Mouse (Mus musculus) heart, postnatal 25 days (tissue): Measurements from ENCODE around the gene Fmnl2. TPM values are rescaled to one million over a fixed set of nuclear protein-coding genes. Genes with fewer than 3 reads are reported as not detected.

ENCODE experiments used
- DNase-seq: peaks from one replicate; pipeline ENCODE4 v3.0.0; 2022; ENCODE audit warnings: low spot score
- intact Hi-C: fragments of 180-260 bp; cut with DNase I; formaldehyde crosslinking; loops from one replicate; pipeline ENCODE4 v1.15.1; 2025
- total RNA-seq, 2 experiments: library from RNA; stranded (reverse); gene quantifications; 2 replicates each; pipeline ENCODE4 v1.2.3; 2021

Fmnl2 gene
- 1 to 10 TPM; 5.7 to 7.2 TPM for total RNA-seq

DNA sequence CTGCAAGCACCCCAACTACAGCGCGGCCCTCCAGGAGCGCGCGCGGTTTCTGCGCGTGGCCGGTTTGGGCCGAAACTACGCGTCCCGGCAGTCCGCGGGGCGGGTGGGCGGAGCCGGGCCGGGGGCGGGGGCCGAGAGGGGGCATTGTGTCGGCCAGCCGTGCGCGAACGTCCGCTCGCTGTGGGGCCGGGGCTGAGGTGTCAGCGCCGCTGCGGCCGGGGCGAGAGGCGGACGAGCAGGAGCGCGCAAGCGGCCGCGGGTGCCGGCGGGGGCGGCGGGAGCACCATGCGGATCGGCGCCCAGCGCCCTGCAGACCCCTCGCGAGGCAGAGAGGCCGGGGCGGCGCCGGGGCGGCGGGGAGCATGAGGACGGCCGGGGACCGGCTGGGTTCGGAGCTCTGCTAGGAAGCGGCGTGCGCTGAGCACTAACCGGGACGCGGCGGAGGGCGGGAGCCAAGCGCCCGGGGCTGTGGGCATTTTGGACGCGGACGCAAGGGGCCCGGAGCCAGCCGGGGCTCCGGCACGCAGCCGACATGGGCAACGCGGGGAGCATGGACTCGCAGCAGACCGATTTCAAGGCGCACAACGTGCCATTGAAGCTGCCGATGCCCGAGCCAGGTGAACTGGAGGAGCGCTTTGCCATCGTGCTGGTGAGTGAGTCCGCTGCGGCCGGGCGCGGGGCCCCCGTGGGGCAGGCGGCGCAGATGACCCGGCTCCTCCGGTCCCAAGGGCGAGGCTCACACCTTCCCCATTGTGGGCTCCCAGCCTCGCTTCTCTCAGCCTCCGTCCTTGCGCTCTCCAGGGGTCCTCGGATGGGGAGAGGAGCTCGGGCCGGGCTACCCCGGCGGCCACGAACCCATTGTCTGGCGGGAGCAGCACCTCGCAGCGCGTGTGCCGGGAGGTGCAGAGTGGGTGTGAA, at the start of gene Fmnl2:
TSS of gene Fmnl2 (plus strand) at position 250 of the 918 bp plus-strand sequence.
- DNase-seq, result peak; percentile 68

DNA sequence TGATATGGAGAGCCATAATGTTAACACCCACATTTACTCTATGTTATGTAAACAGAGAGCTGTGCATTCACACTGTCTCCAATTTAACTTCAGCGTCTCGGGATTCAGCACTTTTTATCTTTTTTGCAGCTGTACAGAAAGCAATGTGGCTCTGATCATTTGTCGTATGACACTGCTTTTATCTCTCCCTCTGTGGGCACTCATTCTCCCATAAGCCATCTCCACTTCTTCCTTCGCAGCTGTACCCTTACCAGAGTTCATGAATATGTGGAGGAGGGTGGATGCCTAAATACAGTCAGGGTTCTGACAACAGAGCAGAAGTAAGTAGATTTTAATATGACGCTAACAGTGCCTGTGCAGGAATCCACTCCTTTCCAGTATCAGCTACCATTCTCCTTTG, 47.7 kb upstream of the Fmnl2 start:
- intact Hi-C loops, result no loop called here
- DNase-seq, result no peak

More for the DNA sequence above, at the start of gene Fmnl2:
- intact Hi-C loops, result loop anchor here (1.0 to 5.0 kb wide), 4 partner anchors 91 to 225 kb away; no protein-coding TSS in a partner anchor

DNA sequence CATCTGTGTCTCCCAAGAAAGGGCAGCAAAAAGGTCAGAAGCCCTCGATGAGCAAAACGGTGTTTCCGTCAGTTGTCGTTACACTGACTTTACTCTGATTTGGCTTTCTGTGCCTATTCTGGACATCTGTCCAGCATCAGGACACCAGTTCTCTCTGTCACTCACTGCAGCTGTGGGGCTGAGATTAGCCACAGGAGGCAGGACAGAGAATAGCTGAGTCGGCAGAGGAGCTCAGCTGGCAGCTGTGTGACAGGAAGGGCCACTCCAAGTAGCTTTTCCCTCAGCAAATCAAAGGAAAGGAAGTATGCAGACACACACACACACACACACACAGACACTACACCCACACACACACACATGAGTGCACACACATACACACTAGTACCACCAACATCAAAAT, 46.0 kb upstream of the Fmnl2 start:
- intact Hi-C loops, result no loop called here
- DNase-seq, result peak; percentile 3

DNA sequence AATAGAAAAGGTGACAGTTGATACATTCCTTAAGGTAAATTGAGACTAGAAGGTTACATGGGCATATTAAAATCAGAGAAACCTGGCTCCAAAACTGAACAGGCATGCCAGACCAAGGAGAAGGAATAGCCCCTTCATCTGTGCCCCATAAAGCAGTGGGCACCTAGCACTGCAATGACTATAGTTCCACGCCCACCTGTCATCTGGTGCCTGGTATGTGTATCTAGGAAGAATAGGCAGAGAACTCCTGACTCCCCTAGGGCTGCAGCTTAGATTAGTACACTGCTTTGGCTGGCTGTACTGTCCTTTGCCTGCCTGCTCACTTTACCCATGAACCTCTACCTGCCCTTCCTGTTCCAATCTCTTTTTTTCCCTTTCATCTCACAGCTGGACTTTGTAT, 40.3 kb upstream of the Fmnl2 start:
- intact Hi-C loops, result no loop called here
- no peak for DNase-seq

DNA sequence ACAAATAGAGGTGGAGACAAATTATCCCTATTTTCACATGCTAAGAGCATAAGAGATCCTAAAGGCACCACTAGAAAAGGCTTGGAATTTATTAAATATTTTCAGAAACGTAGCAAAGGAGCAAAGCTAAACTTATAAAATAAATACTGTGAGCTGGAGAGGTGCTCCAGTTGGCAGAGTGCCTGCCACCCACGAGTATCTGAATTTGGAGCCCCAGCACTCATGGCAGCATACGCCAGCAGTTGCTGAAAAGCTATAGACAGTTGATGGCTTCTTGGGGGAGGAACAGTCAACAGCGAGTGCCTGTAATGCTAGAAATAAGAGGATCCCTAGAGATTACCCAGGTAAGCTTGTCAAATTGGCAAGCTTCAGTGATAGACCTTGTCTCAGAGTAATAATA, 38.7 kb upstream of the Fmnl2 start:
- intact Hi-C loops, result no loop called here
- DNase-seq, result no peak

DNA sequence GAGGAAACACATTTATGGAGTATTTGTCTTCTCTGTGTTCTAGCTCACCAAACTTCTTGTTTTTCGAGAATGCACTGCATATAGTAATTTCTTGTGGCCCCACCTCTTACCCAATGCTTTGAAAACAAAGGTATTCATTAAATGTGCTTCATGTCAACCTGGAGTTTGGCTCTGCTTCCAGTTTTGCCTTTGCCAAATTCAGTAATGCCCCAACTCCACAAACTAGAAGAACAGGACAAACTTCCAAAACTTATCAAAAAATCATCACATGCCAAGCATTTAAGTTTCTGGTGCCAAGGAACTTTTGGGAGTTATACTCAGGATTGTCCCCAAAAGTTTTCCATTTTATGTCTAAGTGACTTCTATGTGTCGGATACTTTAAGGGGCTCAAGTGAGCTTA, 35.4 kb upstream of the Fmnl2 start:
- intact Hi-C loops, result no loop called here
- DNase-seq, result no peak

DNA sequence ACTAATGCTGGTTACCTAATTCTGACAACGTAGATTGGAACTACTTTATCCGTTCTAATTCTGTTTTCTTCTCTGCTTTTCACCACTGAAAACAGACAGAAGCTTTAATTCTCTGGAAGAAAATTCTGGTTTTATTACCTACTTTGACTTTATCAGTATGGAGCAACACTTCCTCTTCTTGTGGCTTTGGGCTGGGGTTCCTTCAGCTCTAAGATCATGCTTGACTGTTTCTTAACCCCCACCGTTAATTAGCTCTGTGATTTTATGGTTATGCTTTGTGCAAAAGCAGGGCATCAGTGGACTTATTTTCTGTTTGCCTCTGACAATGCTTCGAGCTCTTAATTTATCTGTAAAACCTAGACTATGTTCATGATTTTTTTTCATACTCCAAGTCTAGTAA, 29.6 kb upstream of the Fmnl2 start:
- DNase-seq, result no peak
- intact Hi-C loops, result no loop called here

DNA sequence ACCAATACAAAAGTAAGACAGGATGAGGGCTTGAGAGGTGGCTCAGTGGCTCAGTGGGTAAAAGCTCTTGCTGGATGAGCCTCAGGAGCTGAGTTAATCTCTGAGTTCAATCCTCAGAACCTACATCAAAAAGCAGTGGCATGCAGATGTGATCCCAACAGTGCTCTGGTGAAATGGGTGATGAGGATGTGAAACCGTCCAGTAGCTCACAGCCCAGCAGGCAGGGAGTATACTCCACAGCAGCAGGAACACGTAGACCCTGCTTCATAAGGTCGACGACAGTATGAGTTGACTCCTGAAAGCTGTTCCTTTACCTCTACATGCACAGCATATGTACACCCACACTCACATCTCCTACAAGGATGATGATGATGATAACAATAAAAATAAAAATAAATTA, 27.1 kb upstream of the Fmnl2 start:
- no peak for DNase-seq
- intact Hi-C loops, result no loop called here

DNA sequence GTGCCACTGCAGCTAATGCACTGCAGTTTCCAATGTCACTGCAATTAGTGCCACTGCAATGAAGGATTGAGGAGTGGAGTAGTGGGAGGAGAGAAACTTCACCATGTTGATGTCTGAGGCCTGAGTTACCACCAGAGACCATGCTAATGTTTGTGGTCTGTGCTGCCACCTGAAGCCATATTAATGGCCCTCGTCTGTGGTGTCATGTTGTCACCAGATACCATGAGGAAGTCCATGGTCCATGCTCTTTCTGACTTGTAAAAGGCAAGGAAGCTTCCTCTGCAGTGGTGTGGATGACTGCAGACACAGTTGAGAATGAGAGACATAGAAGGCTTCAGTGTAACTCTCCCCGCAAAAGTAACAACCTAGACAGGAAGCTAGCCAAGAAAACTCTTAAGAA, 26.1 kb upstream of the Fmnl2 start:
- DNase-seq, result no peak
- intact Hi-C loops, result no loop called here

DNA sequence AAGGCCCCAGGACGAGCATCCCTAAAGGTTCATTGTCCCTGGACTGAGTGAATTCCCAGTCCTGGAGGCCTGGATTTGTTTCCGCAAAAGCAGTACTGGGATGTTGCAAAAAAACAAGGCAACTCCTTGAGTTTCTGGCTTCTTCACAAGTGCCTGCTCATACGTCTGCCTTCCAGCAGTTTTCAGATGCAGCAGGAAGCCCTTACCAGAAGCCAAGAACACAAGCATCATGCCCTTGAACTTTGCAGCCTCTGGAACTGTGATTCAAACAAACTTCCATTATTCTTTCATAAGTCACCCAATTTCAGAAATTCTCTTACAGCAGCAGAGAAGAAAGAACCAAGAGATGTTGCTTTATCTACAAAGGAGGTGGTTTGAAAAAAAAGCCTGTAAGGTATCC, 21.9 kb upstream of the Fmnl2 start:
- intact Hi-C loops, result loop anchor here (5.0 kb wide), 1 partner anchor 68 kb away; no protein-coding TSS in a partner anchor
- no peak for DNase-seq

DNA sequence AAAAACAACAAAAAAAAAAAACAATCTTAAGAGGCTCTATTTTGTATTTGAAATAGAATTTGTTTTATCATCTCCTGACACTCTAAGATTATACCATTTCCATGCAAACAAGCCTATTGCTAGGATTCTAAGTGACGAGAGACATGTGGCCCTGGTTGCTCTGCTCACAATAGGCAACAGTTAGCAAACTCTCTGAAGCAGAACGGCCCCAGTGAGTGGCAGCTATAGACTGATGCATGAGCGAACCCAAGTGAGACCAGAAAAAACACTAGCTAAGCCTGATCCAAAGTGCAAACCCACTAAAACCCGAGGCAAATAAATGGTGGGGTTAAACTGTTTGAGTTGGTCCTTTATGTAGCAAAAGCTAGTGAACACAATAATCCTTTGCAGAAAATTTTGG, 18.6 kb upstream of the Fmnl2 start:
- no peak for DNase-seq
- intact Hi-C loops, result loop anchor here (5.0 kb wide), 1 partner anchor 72 kb away; no protein-coding TSS in a partner anchor

DNA sequence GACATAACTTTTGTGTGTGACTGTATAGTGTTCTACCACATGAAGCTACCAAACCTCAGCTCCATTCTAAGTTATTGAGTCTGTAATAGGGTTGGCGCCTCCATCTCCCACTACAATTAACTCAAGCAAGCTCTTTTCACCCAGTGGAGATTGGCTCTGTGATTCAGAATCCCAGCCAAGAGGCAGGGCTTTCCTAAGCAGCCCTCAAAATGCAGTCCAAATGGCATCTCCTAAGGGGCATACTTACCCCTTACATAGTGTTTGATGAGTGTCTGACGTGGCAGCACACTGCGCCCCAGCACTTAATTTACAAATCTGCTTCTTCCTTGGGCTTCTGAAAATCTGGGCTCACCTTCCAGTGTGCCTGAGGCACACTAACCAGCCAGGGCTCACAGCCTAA, 17.8 kb upstream of the Fmnl2 start:
- no peak for DNase-seq
- intact Hi-C loops, result loop anchor here (5.0 kb wide), 2 partner anchors 73 to 242 kb away; no protein-coding TSS in a partner anchor

DNA sequence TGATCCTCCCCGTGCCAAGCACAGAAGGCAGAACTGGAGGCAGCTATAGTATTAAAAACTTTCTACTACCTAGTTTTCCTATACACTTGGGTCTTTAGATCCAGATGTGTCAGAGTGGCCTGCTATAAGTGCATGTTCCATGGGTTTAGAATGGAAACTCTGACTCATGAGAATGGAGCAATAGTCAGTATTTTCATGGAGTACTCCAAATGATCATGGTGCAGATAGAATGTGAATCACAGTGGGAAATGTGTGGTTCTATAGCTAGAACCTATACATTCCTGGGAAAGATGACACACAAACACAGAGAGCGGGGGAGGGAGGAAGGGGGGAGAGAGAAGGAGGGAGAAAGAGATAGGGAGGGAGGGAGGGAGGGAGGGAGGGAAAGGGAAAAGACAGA, 13.8 kb upstream of the Fmnl2 start:
- intact Hi-C loops, result loop anchor here (5.0 kb wide), 1 partner anchor 238 kb away; no protein-coding TSS in a partner anchor
- no peak for DNase-seq

DNA sequence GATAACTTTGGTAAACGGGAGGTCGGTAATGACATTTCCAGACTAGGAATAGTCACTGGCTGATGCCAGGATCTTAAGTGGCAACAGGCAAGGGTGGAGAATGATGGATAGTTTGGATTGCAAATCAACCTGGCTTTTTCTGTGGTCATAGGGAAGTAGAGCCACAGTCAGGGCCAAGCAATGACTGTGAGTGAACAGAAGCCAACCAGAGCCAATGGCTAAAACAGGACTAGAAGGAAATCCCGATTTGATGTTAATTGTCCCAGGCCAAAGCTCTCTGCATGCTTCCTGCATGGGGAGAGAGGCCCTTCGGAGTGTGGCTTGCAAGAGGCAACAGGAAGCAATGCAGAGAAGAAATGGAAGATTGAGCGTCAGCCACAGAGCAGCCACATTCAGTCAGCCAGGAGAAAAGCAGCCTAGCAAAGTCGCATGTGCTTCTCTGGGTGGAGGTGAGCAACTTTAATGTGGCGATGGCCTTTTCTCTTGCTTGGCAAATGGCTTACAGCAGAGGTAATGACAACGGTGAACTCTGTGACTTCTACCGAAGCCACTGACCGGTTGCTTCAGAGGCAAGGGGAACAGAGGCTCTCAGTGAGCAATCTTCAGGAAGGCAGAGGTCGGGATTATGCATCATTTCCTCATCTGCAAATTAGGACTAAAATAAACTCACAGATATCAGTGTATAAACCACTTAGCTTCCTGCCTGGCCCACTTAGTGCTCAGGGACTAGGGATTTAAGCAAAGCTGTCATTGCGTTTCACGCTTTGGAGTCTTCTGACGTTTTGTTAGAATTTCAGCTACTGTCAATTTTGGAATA, 12.5 kb upstream of the Fmnl2 start:
- intact Hi-C loops, result loop anchor here (5.0 kb wide), 1 partner anchor 237 kb away; no protein-coding TSS in a partner anchor
- DNase-seq, result no peak

DNA sequence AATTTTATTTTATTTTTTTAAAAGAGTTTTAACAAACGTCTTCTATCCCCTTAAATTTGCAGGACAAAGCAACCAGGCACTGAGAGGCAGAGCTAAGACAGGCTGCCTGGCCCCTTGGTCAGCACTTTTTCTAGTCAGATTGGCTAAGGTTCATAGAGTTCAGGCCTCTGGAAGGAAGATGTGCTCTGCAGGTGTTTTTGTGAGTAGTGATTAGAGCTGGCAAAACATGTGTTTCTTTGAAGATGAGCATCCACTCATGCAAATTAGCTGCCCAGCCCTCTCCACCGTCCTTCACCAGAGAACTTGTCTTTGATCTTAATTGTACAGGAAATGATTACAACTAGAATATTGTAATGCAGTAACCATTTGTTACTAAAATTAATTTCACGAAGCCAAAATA, 11.2 kb upstream of the Fmnl2 start:
- DNase-seq, result no peak
- intact Hi-C loops, result no loop called here

DNA sequence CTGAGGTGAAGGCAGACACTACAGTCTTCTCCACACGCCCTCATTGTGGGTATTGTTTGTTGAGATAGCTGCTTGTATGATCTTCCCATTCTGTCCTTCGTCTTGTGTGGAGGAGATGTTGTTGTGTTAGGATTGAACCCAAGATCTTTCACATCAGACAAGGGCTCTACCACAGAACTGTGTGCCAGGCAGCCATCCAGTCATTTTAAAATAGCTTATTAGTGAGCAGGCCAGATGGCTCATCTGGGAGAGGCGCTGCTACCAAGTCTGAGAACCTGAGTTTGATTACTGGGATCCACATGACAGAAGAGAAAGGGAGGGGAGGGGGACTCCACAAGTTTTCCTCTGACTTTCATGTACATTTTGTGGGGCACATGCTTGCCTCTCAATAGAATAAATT, 8.6 kb upstream of the Fmnl2 start:
- intact Hi-C loops, result no loop called here
- DNase-seq, result no peak

DNA sequence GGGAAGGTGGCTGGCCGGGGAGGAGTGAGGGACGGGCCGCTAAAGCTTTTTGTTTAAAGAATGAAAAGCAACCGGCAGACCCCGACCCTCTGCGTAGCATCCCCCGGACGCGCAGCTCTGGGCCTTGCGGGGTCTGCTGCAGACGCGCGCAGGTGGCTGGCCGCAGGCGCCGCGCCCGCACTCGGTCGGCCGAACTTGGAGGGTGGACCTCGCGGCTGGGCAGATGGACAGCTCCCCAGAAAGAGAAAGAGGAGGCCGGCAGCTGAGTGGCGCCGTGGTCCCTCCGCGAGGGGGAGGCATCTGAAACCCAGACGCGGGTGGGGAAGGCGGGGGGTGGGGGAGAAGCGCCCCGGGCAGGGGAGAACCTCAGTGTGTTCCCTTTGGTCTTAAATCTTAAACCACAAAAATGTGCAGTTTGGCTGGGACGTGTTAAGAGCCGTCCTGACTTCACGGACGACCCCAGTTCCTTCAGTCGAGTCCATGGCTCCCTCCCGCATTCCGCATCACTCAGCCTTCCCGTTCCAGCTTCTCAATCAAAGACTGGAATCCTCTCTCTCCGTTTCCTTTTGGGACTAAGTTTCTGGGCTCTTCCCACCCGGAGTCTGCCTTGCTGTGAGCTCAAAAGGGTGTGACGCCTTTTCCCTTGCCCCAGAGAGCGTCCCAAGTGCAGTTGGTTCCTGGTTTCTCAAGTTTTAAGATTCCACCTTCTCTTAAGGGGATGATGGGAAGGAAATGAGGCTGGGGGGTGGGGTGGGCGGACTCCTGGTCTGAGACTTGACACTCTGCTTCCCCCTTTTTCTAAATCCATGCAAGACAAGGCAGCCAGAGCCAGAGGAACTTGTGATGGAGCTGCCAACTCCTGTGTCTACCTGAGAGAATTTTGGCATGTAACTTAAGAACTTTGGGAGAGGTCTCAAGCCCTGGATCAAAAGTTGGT, 1.1 kb downstream of the Fmnl2 start:
- peak; percentile 30 for DNase-seq
- intact Hi-C loops, result loop anchor here (2.0 to 5.0 kb wide), 2 partner anchors 91 to 224 kb away; no protein-coding TSS in a partner anchor

DNA sequence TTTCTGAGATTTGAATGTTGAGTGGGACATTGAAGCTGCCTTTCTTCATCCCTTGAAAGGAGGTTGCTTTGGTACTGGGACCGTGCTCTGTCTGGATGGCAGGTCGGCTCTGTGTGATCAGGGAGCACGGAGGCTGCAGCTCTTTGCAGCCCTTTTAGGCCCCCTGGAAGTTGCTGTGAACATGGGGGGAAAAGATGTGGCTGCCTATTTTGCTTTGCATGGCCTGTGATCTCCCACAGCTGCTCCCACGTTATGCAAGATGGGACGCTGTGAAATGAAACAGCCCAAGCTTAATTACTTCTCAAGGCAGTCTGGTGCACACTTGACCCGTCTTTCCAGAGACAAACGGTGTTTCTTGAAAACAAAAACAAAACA, 1.8 kb downstream of the Fmnl2 start:
- no peak for DNase-seq
- intact Hi-C loops, result loop anchor here (2.0 to 5.0 kb wide), 2 partner anchors 92 to 223 kb away; no protein-coding TSS in a partner anchor

DNA sequence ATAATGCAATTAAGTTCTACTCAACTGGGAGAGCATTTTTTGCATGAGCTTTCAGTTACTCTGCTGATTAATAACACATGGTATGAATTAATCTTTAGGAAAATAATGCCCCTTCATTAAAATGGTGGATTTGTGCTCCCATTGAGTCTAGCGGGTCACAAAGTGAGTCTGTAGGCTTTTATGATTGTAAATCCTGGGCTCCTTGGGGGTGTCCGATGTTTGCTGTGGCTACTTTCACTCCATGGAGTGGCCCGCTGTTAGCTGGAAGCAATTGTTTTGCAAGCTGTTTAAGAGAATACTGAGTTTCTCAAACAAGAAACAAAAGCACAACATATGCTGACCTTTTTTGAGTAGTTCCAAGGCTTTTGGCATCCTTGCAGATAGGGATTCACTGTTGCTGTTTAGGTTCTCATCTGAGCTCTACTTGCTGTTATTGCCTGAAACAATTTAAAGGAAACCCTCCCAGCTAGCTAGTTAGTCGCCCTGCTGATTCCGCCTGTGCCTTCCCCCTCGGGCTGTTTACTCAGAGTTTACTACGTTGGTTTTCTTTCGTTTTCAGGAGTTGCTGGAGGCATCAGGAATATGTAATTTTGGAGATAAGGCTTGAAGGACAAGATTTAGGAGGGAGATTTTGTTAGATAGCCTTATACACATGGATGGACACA, 2.6 kb downstream of the Fmnl2 start:
- intact Hi-C loops, result loop anchor here (5.0 kb wide), 1 partner anchor 67 kb away; no protein-coding TSS in a partner anchor
- DNase-seq, result no peak
